Mouse (Mus musculus) spleen, postnatal 36 days (tissue): ENCODE results near the gene Krtap3-1.

Experiments used
- DNase-seq, 2 experiments: peaks; one replicate each; pipeline ENCODE4 v3.0.0; 2022; ENCODE audit warnings: low spot score in 2 of 2, mixed read lengths in 1 of 2

The Krtap3-1 gene

DNA sequence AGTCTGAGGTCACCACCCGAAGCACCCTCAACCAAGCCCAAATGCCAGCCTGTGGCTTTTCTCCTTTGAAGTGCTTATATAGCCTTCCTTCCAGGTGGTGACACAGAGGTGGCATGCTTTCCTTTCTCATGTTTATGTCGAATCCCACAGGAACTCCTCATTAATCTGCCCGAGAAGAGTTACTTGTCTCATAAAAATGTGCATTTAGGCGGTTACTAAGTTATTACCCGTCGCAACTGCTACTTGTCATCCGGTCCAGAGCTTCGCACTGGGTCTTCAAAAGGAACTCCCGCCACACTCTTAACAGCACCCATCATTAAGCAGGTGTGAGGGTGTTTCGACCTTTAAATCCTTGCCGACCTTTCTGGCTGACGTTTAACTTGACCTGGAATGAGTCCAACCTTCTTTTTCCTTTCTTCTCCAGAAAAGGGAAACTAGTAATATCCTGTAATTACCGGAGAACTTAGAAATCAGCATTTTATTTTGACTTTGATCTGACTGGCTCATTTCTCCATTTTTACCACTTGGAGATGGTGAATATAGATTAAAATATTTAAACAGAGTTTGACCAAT lies 45.1 kb downstream of the Krtap3-1 start, which contains the start of gene Krt39:
TSS of gene Krt39 (minus strand) at position 51 of the 573 bp plus-strand sequence.
- DNase-seq: no peak
